Mouse (Mus musculus) left cerebral cortex, adult 6 months (tissue): Measurements from ENCODE around the gene Ccdc13. TPM values are rescaled to one million over a fixed set of nuclear protein-coding genes. Genes with fewer than 3 reads are reported as not detected.

Experiments used
- long read RNA-seq, 2 experiments: library from polyadenylated mRNA; unstranded; transcript quantifications; one replicate each; pipeline ENCODE4 v2.0.0; 2019 to 2020
- polyA plus RNA-seq: library from polyadenylated mRNA; unstranded; fragments of <200 nt; fragmentation: Nextera tagmentation; gene quantifications from 2 replicates; pipeline ENCODE4 v1.2.3, GENCODE M21; 2021

Gene Ccdc13
- polyA plus RNA-seq, result 10.9 and 11.3 TPM in 2 replicates
- long read RNA-seq, experiment 1, transcript Ccdc13-201 (6 exons, 760 nt), result major isoform, 12 of 24 reads
- long read RNA-seq, experiment 1, partial matches to known transcripts, result 5 of 24 reads
- long read RNA-seq, experiment 1, other reads (novel, unspliced or antisense), result 6 of 24 reads
- long read RNA-seq, experiment 2, transcript Ccdc13-201 (6 exons, 760 nt), result major isoform, 8 of 17 reads
- long read RNA-seq, experiment 2, partial matches to known transcripts, result 3 of 17 reads
- long read RNA-seq, experiment 2, other reads (novel, unspliced or antisense), result 5 of 17 reads

GRCm38 (mm10) chr9:121838829-121839621, at the start of gene Ccdc13:
Gene Ccdc13, minus strand, starts transcription at chr9:121839461.

GRCm38 (mm10) chr9:121858153-121858488, 18.9 kb upstream of the Ccdc13 start, which contains the start of gene Higd1a:
Gene Higd1a, minus strand, starts transcription at chr9:121858362.

GRCm38 (mm10) chr9:121791757-121792521, 47.3 kb downstream of the Ccdc13 start, which contains the start of gene Hhatl:
Gene Hhatl, minus strand, starts transcription at chr9:121792507.

GRCm38 (mm10) chr9:121777484-121778065, 61.7 kb downstream of the Ccdc13 start, which contains the start of gene Klhl40:
Gene Klhl40, plus strand, starts transcription at chr9:121777607.

GRCm38 (mm10) chr9:121759091-121760081, 79.9 kb downstream of the Ccdc13 start, which contains the start of gene Zfp651:
Gene Zfp651, plus strand, starts transcription at chr9:121759330.

Other genes with a start within 250 kb of the Ccdc13 start
- 1.3 and 3.2 TPM in 2 replicates for gene Lyzl4, start 197.4 kb downstream of the Ccdc13 start, polyA plus RNA-seq
- 2.2 and 3.0 TPM in 2 replicates for gene Vipr1, start 196.7 kb downstream of the Ccdc13 start, polyA plus RNA-seq
- gene Sec22c, start 134.0 kb downstream of the Ccdc13 start, polyA plus RNA-seq, result 4.9 and 9.2 TPM in 2 replicates
- 339 and 487 TPM in 2 replicates for gene Ss18l2, start 129.1 kb downstream of the Ccdc13 start, polyA plus RNA-seq
- gene Nktr, start 120.3 kb downstream of the Ccdc13 start, polyA plus RNA-seq, result 15.9 and 20.9 TPM in 2 replicates
- gene Zfp651, start 80.1 kb downstream of the Ccdc13 start, polyA plus RNA-seq, result 7.3 and 8.1 TPM in 2 replicates
- gene Klhl40, start 61.9 kb downstream of the Ccdc13 start, polyA plus RNA-seq, result 7.3 and 9.7 TPM in 2 replicates
- 17.1 and 18.6 TPM in 2 replicates for gene Hhatl, start 47.0 kb downstream of the Ccdc13 start, polyA plus RNA-seq
- gene Higd1a, start 18.9 kb upstream of the Ccdc13 start, polyA plus RNA-seq, result 255 and 284 TPM in 2 replicates
- 1.2 and 1.5 TPM in 2 replicates for gene Ackr2, start 58.9 kb upstream of the Ccdc13 start, polyA plus RNA-seq
- gene Cyp8b1, start 76.8 kb upstream of the Ccdc13 start, polyA plus RNA-seq, result 0.09 TPM in 1 of 2 replicates, not detected in the other
- gene Fam198a, start 111.5 kb upstream of the Ccdc13 start, polyA plus RNA-seq, result 2.7 and 3.5 TPM in 2 replicates
- gene Pomgnt2, start 157.6 kb upstream of the Ccdc13 start, polyA plus RNA-seq, result 40.9 and 43.0 TPM in 2 replicates